Mouse (Mus musculus): Measurements from ENCODE around the gene Lrg1. TPM values are rescaled to one million over a fixed set of nuclear protein-coding genes. Genes with fewer than 3 reads are reported as not detected.

The Lrg1 gene
- polyA plus RNA-seq, 1 experiment from 2014 or later: not detected

- Histone ChIP-seq H3K27me3 (ENCODE audit: control insufficient read depth, insufficient read depth, low read length) (peaks cover 28% of the 10 kb centered on the region), H3K36me3 (ENCODE audit: control insufficient read depth, insufficient read depth, low read length) (no peaks in the 10 kb centered on the region), H3K27ac (ENCODE audit: low read length) (no peak overlapping the region), H3K4me3 (ENCODE audit: low read depth, low read length) (peak overlapping the region; percentile 35), H3K9ac (replicated peaks; ENCODE audit: low read depth, low read length) (0 out of 2 replicates have a peak overlapping the region, but pooled peaks have one; percentile 18), H3K4me2 (replicated peaks; ENCODE audit: low read depth, low read length) (peak overlapping the region; percentile 70), H3K9me3 (ENCODE audit: control insufficient read depth, low read depth, low read length) (no peaks in the 10 kb centered on the region), H3K4me1 (ENCODE audit: control insufficient read depth, insufficient read depth, low read length) (peaks cover 15% of the 10 kb centered on the region; the same call in 1 of the 2 replicates)
- peak; percentile 19; the same call in 1 of the 2 replicates for ATAC-seq (ENCODE audit: insufficient number of reproducible peaks, insufficient read depth, low FRiP score, low read depth)
- WGBS: under 1% methylated on average over 41 of the region's 47 CpGs
Measured at GRCm38 (mm10) chr17:56141702-56142605, 20.2 kb upstream of the Lrg1 start.

DNA sequence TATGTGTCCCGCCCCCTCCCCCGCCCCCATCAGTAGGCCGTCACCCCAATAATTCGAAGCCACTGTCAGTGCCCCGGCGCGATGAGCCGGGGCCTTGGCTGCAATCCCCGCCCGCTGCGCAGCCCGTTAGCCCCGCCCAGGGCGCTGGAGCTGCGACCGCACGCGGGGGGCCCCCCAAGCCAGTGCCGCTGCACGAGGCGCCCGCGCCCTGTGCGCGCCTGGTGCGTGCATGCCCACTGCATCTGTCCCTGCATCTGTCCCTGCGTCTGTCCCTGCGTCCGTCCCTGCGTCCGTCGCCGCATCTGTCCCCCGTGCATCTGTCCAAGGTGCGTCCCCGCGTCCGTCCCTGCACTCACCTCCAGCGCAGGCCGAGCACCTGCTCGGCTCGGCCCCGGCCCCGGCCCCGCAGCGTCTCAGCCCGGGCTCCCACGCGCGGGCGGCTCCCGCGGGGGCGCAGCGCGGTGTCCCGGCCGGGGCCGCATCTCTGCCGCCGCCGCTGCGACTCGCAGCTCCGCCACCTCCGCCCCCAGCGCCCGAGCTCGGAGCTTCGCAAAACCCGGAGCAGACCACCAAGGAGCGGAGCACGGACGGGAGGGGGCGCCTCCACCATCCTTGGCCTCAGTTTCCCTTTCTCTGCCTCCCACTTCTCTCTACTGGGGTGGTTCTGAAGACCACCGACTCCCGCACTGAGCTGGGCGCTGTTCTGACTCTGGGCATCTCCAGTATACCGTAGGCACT, 18.2 kb upstream of the Lrg1 start, which contains the start of gene Sema6b:
Gene Sema6b (minus strand): TSS at position 486 of the 738 bp plus-strand sequence.
- Histone ChIP-seq H3K27me3 (ENCODE audit: control insufficient read depth, insufficient read depth, low read length) (peaks cover 28% of the 10 kb centered on the region), H3K9me3 (ENCODE audit: control insufficient read depth, low read depth, low read length) (no peaks in the 10 kb centered on the region), H3K27ac (ENCODE audit: low read length) (no peak within 1 kb of the TSS), H3K36me3 (ENCODE audit: control insufficient read depth, insufficient read depth, low read length) (no peaks in the 10 kb centered on the region), H3K4me2 (replicated peaks; ENCODE audit: low read depth, low read length) (peak within 1 kb of the TSS; percentile 100), H3K4me3 (ENCODE audit: low read depth, low read length) (peak within 1 kb of the TSS; percentile 68), H3K9ac (replicated peaks; ENCODE audit: low read depth, low read length) (no peak within 1 kb of the TSS), H3K4me1 (ENCODE audit: control insufficient read depth, insufficient read depth, low read length) (peaks cover 15% of the 10 kb centered on the region; the same call in 1 of the 2 replicates)
- 0 out of 2 replicates have a peak, but pooled peaks have one; percentile 3 for ATAC-seq (ENCODE audit: insufficient number of reproducible peaks, insufficient read depth, low FRiP score, low read depth)
- WGBS: 2% methylated on average over 78 of the region's 79 CpGs

DNA sequence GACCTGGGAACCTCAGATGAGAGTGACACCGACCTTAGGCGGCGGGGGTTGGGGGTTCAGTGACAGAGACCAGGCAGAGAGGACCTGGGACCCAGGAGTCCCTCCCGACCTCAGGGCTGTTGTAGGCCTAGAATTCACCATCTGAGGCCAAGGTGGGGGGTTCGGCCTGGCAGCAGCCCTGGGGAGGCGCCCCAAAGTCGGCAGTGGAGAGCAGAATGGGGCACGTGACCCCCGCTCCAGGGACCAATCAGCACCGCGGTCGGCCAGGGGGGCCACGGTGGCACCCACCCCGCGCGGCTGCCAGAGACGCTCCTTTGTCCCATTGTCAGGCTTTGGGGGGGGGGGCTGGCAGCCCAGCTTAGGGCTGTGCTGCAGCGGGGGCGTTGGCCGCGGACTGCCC, 17.6 kb upstream of the Lrg1 start:
- H3K4me1 ChIP-seq (ENCODE audit: control insufficient read depth, insufficient read depth, low read length): peaks cover 20% of the 10 kb centered on the region; the same call in 1 of the 2 replicates
- no peak overlapping the region for H3K27ac ChIP-seq (ENCODE audit: low read length)
- whole genome bisulfite sequencing: 10% methylated on average over 20 of the region's 21 CpGs
- peak overlapping the region; percentile 68 for H3K4me3 ChIP-seq (ENCODE audit: low read depth, low read length)
- H3K27me3 ChIP-seq (ENCODE audit: control insufficient read depth, insufficient read depth, low read length): peaks cover 24% of the 10 kb centered on the region
- no peaks in the 10 kb centered on the region for H3K36me3 ChIP-seq (ENCODE audit: control insufficient read depth, insufficient read depth, low read length)
- ATAC-seq (ENCODE audit: insufficient number of reproducible peaks, insufficient read depth, low FRiP score, low read depth): no peak
- H3K9me3 ChIP-seq (ENCODE audit: control insufficient read depth, low read depth, low read length): no peaks in the 10 kb centered on the region
- H3K9ac ChIP-seq (replicated peaks; ENCODE audit: low read depth, low read length): no peak overlapping the region
- peak overlapping the region; percentile 100 for H3K4me2 ChIP-seq (replicated peaks; ENCODE audit: low read depth, low read length)

- WGBS: 16% methylated on average over 25 of the region's 25 CpGs
- Histone ChIP-seq H3K9me3 (ENCODE audit: control insufficient read depth, low read depth, low read length) (no peaks in the 10 kb centered on the region), H3K4me1 (ENCODE audit: control insufficient read depth, insufficient read depth, low read length) (peaks cover 26% of the 10 kb centered on the region; the same call in 1 of the 2 replicates), H3K27me3 (ENCODE audit: control insufficient read depth, insufficient read depth, low read length) (peaks cover 24% of the 10 kb centered on the region), H3K4me2 (replicated peaks; ENCODE audit: low read depth, low read length) (no peak overlapping the region), H3K36me3 (ENCODE audit: control insufficient read depth, insufficient read depth, low read length) (no peaks in the 10 kb centered on the region), H3K9ac (replicated peaks; ENCODE audit: low read depth, low read length) (no peak overlapping the region), H3K4me3 (ENCODE audit: low read depth, low read length) (no peak overlapping the region), H3K27ac (ENCODE audit: low read length) (no peak overlapping the region)
- no peak for ATAC-seq (ENCODE audit: insufficient number of reproducible peaks, insufficient read depth, low FRiP score, low read depth)
Measured at GRCm38 (mm10) chr17:56137839-56138613, 16.2 kb upstream of the Lrg1 start.

GRCm38 (mm10) chr17:56136558-56136957, 14.8 kb upstream of the Lrg1 start:
- Histone ChIP-seq H3K4me2 (replicated peaks; ENCODE audit: low read depth, low read length) (no peak overlapping the region), H3K27ac (ENCODE audit: low read length) (no peak overlapping the region), H3K9ac (replicated peaks; ENCODE audit: low read depth, low read length) (no peak overlapping the region), H3K9me3 (ENCODE audit: control insufficient read depth, low read depth, low read length) (no peaks in the 10 kb centered on the region), H3K36me3 (ENCODE audit: control insufficient read depth, insufficient read depth, low read length) (no peaks in the 10 kb centered on the region), H3K4me3 (ENCODE audit: low read depth, low read length) (no peak overlapping the region), H3K27me3 (ENCODE audit: control insufficient read depth, insufficient read depth, low read length) (peaks cover 19% of the 10 kb centered on the region), H3K4me1 (ENCODE audit: control insufficient read depth, insufficient read depth, low read length) (peaks cover 18% of the 10 kb centered on the region; the same call in 1 of the 2 replicates)
- no peak for ATAC-seq (ENCODE audit: insufficient number of reproducible peaks, insufficient read depth, low FRiP score, low read depth)
- WGBS: 86% methylated on average over 7 of the region's 7 CpGs

DNA sequence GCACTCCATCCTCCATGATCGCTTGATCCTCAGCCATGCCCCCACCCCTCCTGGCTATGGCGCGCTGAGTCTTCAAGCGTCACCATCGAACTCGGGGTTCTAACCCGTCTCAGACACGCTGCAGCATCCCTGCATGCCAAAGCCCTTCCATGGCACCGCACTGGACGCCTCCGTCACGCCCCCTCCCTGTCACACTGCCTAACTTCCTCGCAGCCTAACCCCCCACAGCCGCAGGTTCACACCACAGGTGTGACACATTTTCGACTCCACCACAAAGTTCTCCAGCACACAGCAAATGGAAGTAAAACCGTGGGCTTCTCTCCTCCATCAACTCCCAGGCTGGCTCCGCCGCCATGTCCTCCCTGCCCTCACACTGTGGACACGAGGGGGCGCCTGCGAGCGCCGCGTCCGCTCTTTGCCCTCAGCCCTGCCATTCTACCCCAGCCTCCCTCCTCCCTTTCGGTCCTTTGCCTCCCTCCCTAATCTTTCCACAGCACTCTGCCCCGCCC, 12.7 kb upstream of the Lrg1 start:
- Histone ChIP-seq H3K27ac (ENCODE audit: low read length) (no peak overlapping the region), H3K9ac (replicated peaks; ENCODE audit: low read depth, low read length) (no peak overlapping the region; the same call in 1 of the 2 replicates), H3K9me3 (ENCODE audit: control insufficient read depth, low read depth, low read length) (no peaks in the 10 kb centered on the region), H3K36me3 (ENCODE audit: control insufficient read depth, insufficient read depth, low read length) (no peaks in the 10 kb centered on the region), H3K4me2 (replicated peaks; ENCODE audit: low read depth, low read length) (peak overlapping the region; percentile 64), H3K4me3 (ENCODE audit: low read depth, low read length) (peak overlapping the region; percentile 19), H3K27me3 (ENCODE audit: control insufficient read depth, insufficient read depth, low read length) (peaks cover 4% of the 10 kb centered on the region; the same call in 1 of the 2 replicates), H3K4me1 (ENCODE audit: control insufficient read depth, insufficient read depth, low read length) (peaks cover 14% of the 10 kb centered on the region; the same call in 1 of the 2 replicates)
- ATAC-seq (ENCODE audit: insufficient number of reproducible peaks, insufficient read depth, low FRiP score, low read depth): no peak
- 2% methylated on average over 27 of the region's 27 CpGs for WGBS

- no peaks in the 10 kb centered on the region for H3K36me3 ChIP-seq (ENCODE audit: control insufficient read depth, insufficient read depth, low read length)
- H3K27me3 ChIP-seq (ENCODE audit: control insufficient read depth, insufficient read depth, low read length): no peaks in the 10 kb centered on the region
- ATAC-seq (ENCODE audit: insufficient number of reproducible peaks, insufficient read depth, low FRiP score, low read depth): peak; percentile 75
Measured at GRCm38 (mm10) chr17:56133457-56134363, 11.9 kb upstream of the Lrg1 start.

More at GRCm38 (mm10) chr17:56133457-56134363, 11.9 kb upstream of the Lrg1 start:
- peak overlapping the region; percentile 12; the same call in 1 of the 2 replicates for H3K27ac ChIP-seq (ENCODE audit: low read length)
- WGBS: 18% methylated on average over 19 of the region's 21 CpGs
- no peaks in the 10 kb centered on the region for H3K9me3 ChIP-seq (ENCODE audit: control insufficient read depth, low read depth, low read length)
- peak overlapping the region; percentile 19 for H3K4me3 ChIP-seq (ENCODE audit: low read depth, low read length)
- no peak overlapping the region for H3K9ac ChIP-seq (replicated peaks; ENCODE audit: low read depth, low read length)
- peak overlapping the region; percentile 64 for H3K4me2 ChIP-seq (replicated peaks; ENCODE audit: low read depth, low read length)
- H3K4me1 ChIP-seq (ENCODE audit: control insufficient read depth, insufficient read depth, low read length): peaks cover 14% of the 10 kb centered on the region; the same call in 1 of the 2 replicates
